Mouse (Mus musculus): ENCODE measurements around the gene Rapgef5. TPM values are rescaled to one million over a fixed set of nuclear protein-coding genes. Genes with fewer than 3 reads are reported as not detected.
"Not testable (repeated sequence)": the region's sequence is repeated elsewhere in the genome, so short reads cannot be mapped to it uniquely, and the experiment has no call there.

Gene Rapgef5
- total RNA-seq, 2 experiments from 2014 or later = 35.6 to 40.7 TPM

DNA sequence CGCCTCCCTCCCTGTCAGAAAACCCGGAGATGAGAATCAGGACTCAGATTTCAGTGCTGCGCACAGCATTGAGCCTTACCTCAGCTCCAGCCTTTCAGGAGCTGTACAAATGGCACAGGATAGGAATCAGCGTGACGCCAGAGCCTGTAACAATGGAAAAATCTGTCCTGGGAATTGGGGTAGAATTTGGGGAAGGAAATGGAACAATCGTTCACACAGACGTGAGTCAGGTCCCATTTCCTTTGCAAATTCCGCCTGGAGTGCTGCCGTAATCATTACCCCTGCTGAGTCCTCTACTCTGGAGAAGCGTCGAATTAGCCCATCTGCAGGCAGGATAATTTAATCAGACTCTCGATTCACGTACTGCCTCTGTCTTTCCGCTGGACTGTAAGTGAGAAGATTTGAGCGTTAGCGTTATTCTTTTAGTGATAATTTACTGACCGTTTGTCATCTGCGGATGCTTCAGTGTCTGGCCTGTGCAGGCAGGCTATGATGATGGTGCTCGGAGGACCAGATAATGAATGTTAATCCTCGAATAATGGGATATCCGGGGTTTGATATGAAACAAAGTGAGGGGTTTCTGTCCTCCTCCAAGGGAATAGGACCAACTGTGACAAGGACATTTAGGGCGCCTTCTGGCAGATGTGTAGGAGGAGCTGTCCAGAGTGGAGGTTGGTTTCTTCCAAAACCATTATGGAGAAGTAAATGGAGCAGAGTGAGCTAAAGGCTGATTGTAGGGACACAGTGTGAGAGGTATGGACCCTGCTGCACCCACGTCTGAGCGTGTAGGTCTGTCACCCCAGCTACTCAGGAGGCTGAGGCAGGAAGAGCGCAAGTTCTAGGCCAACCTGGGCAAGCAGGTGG lies 235.5 kb downstream of the Rapgef5 start:
- intact Hi-C loops (cut with DNase I) = no loop called here
- DNase-seq = peak; percentile 43 to 49

DNA sequence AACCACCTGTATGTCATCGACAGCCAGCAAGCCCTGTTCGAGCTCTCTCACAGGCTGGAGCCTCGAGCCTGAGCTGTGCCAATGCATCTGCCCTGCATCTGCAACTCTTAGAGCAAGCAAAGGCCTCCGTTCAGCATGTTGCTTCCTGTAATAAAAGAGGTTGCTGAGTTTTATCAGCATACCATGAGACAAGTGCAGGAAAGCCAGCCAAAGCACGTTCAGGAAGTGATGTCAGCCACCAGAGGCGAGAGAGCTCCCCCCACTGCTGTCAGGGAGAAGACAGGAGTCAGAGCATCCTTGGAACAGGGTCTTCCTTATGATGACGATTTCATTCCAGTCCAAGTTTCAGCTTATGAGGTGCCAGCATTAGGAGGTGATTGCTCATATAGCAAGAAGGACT lies 239.7 kb downstream of the Rapgef5 start:
- intact Hi-C loops (cut with DNase I) = loop anchor here (5.0 kb wide), 1 partner anchor 34 kb away; no protein-coding TSS in a partner anchor
- peak in 1 of 2 experiments; percentile 22 for DNase-seq

DNA sequence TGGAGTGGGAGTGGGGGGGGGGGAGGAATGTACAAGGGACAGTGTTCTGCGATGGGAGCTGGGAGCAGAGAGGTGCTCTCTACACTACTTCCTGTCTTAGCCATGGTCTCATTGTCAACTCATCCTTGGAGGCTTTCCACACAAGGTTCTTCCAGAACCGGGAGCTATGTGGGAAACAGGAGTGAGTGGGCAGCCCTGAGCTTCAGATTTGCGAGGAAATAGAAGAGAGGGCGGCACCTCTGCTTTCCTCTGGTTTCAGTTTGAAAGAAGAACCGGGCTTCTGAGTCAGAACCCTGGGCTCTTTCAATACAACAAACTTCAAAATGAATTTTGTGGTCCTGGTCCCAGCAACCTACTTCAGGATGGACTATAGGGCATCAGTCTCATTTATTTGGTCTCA lies 244.1 kb downstream of the Rapgef5 start:
- intact Hi-C loops (cut with DNase I) = no loop called here
- DNase-seq = no peak

DNA sequence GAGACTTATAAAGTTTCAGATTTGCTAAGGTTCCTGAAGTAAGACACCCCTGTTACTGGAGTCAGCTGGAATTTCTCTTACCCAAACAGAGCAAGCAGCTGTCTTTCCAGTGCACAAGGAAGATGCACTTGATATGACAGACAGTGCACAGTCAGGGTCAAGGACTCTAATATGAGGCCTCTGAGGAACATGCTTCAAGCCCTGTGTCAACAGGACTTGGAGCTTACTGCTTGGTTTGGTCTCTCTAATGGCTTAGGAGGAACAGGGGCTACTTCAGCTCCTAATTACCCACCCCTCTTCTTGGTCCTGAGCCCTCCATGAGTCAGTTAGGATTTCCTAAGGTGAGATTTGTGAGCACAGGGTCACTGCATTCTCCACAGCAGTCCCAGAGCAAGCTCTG lies 244.6 kb downstream of the Rapgef5 start:
- DNase-seq = no peak
- intact Hi-C loops (cut with DNase I) = no loop called here

DNA sequence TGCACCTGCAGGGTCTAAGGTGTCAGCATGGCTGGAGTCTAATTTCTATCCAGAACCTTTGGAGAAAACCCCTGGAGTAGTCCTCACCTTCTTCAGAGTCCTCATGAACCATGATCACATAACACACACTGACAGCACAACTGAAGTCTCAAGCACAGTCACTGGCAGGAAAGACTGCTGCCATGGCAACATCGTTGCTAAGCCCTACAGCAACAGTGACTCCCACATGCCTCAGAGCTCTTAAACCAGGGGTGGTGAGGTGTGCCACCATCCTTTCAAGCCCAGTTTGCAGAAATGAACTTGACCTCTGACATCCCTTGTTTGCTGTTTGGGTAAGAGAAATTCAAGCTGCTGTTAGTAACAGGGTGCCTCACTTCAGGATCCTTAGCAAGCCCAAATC lies 245.4 kb downstream of the Rapgef5 start:
- no peak for DNase-seq
- intact Hi-C loops (cut with DNase I) = loop anchor here (2.0 kb wide), 1 partner anchor 103 kb away; no protein-coding TSS in a partner anchor

DNA sequence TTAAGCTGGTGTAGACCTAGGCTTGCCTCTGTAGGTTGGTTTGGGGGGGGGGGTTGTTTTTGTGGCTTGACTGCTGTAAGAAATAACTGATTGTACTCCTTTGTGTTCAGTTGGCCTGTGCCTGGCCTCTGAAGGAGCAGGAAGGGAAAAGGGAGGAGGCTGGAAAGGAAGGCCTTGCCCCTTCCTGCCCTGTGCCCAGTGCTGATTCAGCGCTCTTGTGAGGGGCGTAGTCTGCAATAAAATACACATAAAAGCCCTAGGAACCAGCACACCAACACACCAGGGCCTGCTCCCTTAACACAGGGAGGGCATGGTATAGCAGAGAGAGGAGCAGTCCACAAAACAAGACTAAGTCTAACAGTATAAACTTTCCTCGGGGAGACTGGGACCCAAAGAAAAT lies 247.0 kb downstream of the Rapgef5 start:
- intact Hi-C loops (cut with DNase I) = loop anchor here (2.0 kb wide), 1 partner anchor 104 kb away; no protein-coding TSS in a partner anchor
- DNase-seq = peak; percentile 30 to 32

DNA sequence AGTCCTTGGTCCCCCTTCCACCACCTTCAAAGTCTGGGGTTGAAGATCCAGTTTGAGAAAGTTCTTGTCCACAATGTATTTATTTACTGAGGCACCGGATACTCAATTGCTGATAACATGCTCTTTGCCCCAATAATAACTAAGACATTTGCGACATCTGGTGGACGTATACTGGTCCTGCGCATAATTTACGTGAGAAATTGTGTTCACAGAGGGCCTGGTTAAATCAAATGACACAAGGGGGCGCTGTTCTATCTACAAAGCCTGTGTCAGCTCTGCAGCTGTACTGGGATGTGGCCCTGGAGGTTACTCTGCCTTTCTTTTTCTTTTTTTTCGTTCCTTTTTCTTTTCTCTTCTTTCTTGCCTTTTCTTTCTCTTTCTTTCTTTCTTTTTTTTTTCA lies 248.6 kb downstream of the Rapgef5 start:
- intact Hi-C loops (cut with DNase I) = loop anchor here (1.0 kb wide), 2 partner anchors 179 to 338 kb away; no protein-coding TSS in a partner anchor
- DNase-seq = peak; percentile 67 to 70

DNA sequence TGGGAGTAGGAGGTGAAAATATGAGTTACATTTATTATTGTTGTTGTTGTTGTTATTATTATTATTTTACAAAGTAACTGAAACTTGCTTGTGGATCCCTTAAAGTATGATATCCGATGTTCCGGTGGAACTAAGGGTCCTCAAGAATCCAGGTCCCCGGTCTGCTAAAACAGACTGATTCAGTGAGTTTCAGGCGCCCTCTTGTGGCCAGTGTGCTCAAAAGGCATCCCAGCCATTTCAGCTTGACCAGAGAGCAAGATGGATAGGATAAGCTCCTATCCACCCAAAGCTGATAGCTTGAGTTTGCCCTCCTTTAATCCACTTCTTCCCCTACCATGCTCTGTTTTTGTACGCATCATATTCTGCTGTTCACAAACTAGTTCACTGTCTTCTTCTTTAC lies 252.8 kb downstream of the Rapgef5 start:
- intact Hi-C loops (cut with DNase I) = loop anchor here (1.0 kb wide), 2 partner anchors 366 to 384 kb away; no protein-coding TSS in a partner anchor
- peak; percentile 73 to 80 for DNase-seq

DNA sequence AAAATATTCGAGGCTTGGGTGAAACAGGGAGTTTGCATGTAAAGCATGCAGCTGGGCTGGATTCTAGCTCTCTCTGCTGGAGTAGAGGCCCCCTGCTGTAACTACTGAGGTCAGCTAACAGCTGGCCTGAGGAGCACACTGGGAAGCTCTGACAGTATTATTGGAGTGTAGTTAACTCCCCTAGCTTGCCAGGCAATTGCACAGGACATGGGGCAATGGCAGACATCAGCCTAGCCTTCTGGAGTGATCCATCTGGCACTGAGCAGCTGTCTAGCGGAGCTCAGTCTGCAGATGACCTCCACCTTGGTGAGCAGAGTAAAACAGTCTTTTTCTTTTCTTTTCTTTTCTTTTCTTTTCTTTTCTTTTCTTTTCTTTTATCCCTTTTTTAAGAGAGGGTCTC lies 253.9 kb downstream of the Rapgef5 start:
- no peak for DNase-seq
- intact Hi-C loops (cut with DNase I) = no loop called here

DNA sequence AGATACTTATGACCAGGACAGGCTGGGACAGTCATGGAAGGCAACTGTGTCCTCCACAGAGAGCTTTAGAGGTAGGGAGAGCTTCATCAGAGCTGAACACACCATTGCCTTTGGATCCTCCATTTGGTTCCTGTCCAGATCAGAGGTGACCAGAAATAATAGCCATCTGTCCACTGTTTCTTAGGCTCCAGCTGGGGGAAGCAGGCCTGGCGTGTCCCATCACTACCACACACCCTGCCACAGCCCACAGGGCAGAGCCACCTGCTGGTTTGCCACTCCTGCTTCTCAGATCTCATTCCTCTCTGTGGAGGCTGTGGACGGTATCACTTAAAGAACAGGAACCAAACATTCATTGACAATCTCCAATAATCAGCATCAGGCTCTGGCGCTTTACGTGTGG lies 254.9 kb downstream of the Rapgef5 start:
- intact Hi-C loops (cut with DNase I) = no loop called here
- DNase-seq = no peak

DNA sequence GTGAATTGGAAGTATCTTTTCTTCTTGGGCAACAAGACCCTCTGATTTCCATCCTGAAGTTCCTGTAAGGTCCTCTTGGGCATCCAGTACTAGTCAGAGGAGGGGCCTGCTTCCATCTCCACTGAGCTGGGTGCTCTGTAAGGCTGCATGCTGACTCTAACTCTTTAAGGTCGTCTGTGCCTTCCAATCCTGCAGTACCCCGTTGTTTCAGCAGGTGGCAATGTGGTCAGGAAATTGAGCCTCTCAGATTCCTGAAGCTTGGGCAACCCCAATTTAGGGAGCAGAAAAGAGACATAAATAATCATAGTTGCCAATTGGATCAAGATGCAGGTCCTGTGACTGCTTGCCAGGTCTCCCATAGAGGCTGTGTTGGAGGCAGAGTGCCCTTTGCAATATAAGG lies 256.4 kb downstream of the Rapgef5 start:
- DNase-seq = peak; percentile 41 to 69
- intact Hi-C loops (cut with DNase I) = no loop called here

DNA sequence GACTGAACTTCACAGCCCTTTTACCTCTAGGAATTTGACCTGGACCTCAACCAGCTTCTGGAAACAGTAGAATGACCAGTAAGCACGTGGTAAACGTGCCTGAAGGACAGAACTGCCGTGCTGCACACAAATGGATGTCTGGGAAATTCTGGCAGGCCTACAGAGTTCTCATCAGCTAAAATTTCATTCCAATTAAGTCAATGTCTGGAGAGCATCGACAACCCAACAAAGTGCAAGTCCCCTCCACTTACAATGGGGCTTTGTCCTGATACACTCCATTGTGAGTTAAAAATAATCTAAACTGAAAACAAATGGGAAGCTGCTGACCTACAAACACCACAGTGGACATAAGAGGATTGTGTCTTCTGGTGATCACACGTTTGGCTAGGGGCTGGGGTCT lies 260.6 kb downstream of the Rapgef5 start:
- intact Hi-C loops (cut with DNase I) = no loop called here

DNA sequence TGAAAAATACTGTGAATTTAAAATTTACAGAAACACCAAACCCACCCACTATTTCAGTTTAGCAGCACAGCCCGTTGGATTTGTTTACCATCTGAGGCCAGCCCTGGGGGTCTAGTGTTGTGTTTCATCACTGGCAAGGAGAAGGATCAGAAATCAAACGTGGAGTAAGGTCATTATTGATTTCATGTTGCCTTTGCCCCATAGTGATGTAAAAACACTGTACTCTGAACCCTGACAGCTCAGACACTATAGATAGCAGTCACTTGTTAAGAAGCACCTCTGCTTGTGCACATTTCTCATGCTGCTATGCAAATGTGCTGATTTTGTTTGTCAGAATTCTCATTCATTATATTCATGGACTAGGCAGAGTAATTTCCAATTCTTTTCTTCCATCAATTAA lies 265.1 kb downstream of the Rapgef5 start:
- intact Hi-C loops (cut with DNase I) = no loop called here
- DNase-seq = no peak

More for the DNA sequence above, 260.6 kb downstream of the Rapgef5 start:
- no peak for DNase-seq

DNA sequence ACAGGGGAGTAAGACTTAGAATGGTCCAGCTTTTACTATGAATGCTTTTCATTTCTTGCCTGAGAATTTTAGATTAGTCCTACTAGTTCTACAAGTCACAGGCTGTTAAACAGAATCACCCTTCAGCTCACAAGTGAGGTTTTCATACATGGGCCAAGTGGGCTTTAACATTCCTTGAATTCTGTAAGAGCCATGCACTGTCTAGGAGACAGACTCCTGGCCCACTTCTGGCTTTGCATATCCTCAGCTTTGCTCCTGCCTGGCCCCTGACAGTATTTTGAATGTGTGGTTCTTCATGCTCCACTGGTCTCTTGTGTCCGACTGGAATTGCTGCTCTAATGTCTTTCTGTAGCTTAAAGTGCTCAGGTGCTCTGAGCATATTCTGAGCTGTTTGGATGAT lies 267.1 kb downstream of the Rapgef5 start:
- intact Hi-C loops (cut with DNase I) = no loop called here
- no peak for DNase-seq

DNA sequence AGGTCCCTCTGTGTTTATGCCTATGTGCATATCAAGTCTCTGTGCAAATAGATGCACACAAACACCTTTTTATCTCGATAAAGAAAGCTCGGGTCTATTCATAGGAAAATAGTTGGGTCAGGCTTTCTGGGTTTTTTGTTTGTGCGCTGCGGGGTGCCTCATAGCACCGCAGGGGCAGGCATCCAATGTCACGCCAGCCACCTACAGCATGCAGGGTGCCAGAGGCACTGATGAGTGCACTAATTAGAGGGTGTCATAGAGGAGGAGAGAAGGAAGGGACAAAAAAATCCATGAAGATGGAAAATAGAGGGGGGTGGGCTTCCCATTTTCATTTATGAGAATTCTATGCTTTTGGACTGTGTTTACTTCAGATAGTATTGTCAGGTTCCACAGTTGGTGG lies 270.3 kb downstream of the Rapgef5 start:
- no peak for DNase-seq
- intact Hi-C loops (cut with DNase I) = no loop called here

DNA sequence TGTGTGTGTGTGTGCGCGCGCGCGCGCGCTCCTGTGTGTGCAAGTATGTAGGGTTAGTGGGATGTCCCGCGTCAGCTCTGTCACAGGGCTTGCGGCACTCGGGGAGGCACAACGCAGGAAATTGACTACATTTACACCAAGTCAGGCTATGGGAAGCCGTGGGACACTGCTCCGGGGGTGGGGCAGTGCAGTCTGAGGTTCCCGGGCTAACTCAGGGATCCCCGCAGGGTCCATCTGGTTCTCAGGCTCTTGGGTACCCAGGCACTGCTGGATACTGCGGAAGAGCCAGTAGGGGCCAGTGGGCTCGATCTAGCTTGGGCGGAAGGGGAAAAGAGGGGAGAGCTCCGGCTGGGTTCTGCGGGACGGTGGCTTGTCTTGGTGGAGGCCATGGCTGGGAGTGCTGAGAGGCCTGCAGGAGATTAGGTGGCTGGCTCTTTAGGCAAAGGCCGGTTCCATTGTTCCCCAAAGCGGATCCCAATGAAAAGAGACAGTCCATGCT lies 272.3 kb downstream of the Rapgef5 start:
- DNase-seq = no peak
- intact Hi-C loops (cut with DNase I) = no loop called here

DNA sequence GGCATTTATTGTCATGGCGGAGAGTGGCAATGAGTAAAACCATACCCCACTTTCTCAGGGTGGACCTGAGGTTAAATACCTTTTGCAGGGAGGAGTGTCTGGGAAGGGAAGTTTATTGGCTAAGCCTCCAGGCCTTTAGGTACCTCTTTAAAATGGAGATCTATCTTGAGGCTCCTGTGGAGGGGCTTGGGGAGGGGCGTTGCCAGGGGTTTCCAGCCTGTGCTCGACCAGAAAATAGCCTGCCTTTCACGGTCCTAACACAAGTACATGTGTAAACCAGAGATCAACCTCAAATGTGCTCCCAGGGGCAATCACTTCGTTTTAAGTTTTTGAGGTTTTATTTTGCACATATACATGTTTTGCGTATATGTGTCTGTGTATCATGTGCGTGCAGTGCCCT lies 272.7 kb downstream of the Rapgef5 start:
- intact Hi-C loops (cut with DNase I) = no loop called here
- no peak for DNase-seq

DNA sequence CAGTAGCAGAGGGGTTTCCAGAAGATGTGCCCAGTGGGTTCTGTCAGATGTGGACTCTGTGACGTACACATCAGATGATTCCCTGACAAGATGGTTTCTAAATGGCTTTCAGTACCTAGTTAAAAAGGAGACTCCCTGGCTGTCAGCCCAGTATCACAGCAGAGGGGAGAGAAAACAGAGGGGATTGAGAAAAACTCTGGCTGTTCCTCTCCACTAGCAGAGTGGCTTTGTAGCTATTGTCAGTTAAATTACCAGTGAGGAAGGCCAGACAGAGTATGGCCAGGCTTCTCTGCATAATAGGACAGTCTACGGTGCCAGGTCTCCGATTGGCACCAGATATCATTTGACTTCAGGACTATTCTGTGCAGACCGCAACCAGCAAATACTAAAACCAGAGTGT lies 279.0 kb downstream of the Rapgef5 start:
- intact Hi-C loops (cut with DNase I) = no loop called here

DNA sequence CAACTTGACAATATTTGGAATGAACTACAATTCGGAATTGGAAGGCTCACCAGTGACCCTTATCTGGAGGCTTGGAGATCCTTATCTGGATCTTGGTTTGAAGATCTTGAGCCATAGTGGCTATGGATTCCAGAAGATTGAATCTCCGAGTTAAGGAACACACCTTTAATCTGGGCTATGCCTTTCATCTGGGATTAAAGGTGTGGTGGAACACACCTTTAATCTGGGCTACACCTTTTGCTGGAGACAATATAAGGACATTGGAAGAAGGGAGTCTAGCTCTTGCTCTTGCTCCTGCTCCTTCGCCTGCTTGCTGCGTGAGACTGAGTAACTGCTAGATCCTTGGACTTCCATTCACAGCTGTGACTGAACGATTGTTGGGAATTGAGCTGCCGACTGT lies 287.7 kb downstream of the Rapgef5 start, which contains the start of gene Cdca7l:
Cdca7l (plus strand) TSS at position 301 of the 400 bp plus-strand sequence.
- DNase-seq; intact Hi-C loops (cut with DNase I): not testable (repeated sequence)

More for the DNA sequence above, 279.0 kb downstream of the Rapgef5 start:
- DNase-seq = no peak

DNA sequence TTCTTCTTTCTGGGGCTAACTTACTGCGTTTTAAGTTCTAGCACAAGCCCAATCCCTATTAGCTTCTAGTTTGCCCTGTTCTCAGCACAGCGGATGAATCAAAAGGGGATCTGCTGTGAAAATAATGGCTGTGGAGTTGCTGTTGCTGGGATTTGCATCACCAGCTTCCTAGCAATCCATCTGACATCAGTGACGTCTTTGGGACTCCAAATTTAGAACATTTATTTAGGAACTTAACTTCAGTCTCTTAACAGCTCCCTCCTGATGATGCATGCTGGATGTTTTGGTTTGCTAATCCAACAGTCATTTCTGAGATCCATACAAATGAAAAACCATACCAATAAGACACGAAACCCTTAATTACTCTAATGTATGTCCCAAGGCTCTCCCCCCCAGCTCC lies 289.3 kb downstream of the Rapgef5 start:
- DNase-seq = no peak
- intact Hi-C loops (cut with DNase I) = no loop called here

DNA sequence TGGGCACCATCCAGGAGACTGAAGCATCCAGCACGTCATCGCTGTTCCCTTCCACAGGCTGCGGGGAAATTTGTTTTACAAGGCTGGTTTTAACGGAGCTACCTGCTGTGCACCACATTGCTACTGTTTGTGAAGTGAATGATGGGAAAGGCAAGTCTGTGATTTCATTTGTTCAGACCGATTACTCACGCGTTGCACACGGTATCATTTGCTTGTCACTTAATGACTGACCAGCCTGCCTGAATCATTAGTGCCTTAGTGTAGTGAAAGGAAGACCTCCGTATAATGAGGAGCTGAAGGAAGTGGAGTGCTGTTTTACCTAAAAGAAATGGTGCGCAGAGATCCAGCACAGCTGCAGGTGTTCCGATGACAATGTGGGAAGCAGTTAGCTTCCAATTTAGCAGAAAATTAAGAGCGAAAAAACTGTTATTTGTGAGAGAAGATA lies 289.8 kb downstream of the Rapgef5 start:
- intact Hi-C loops (cut with DNase I) = no loop called here

DNA sequence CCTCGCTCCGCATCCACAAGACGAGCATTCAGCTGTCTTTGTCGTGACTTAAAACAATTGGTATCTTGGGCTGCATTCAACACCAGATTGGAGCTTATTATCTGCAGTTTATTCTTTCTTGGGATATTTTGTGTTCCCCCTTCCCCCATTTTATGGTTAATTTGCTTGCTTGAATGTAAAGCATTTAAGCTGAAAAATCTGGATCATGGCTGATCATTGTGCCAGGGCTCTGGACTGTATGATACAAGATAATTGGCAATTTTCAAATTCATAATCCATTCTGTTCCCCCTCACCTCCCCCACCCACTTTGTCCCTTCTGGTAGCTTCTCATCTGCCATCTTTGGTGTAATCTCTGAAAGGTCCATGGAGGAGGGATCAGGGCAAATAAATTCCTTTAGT lies 290.2 kb downstream of the Rapgef5 start:
- no peak for DNase-seq
- intact Hi-C loops (cut with DNase I) = no loop called here

More for the DNA sequence above, 289.8 kb downstream of the Rapgef5 start:
- no peak for DNase-seq
